ENCODE assay signal across 10 mouse cellular contexts in the genomic region with DNA sequence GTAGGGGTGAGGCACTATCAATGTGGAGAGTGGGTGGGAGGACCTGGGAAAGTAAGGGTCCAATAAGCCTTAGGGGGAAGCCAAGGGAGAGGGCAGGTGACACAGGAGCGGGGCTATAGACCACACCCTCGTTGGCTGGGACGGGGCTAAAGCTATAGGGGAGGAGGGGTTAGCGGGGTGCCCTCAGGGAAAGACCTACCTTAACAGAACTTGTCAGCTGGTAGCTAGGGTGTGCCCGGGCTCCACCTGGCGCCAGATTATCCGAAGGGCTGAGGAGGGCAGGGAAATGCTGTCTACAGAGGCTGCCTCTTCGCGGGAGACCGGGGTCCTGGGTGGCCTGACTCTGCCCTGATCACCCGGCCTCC. TPM values are rescaled to one million over a fixed set of nuclear protein-coding genes. Genes with fewer than 3 reads are reported as not detected.
A peak's percentile ranks its signal among the peaks of the same experiment; 100 is the strongest.
DNase-seq lines count a peak whose midpoint lies in the region; ATAC-seq and TF ChIP-seq lines count a peak whose summit lies in the region.
"Had no signal": no experiment of that assay in that cellular context is flagged by ENCODE, and none has a peak within 500 bp of the region (broad histone marks: within the 10 kb centered on the region; RNA-seq: fewer than 3 reads in every experiment).

No protein-coding gene starts in this region.

- peaks cover 11% of the 10 kb centered on the region for H3K4me1 ChIP-seq in lung, postnatal 0 days (ENCODE audit: insufficient read depth, low read depth, low read length)
- H3K4me1 ChIP-seq in limb, embryonic 12.5 days (replicated peaks) = peaks cover 46% of the 10 kb centered on the region
- peaks cover 19% of the 10 kb centered on the region for H3K4me1 ChIP-seq in stomach, postnatal 0 days (replicated peaks; ENCODE audit: control insufficient read depth, insufficient read depth)

- TF ChIP-seq EP300 in lung, postnatal 0 days (IDR thresholded peaks at IDR 0.05) = no peak
- no peak for TF ChIP-seq EP300 in stomach, postnatal 0 days (optimal IDR thresholded peaks at IDR 0.05)

- peak; percentile 91 for DNase-seq in heart, adult 11 months
- no peak for DNase-seq in heart, postnatal 10 days
- DNase-seq in lung, postnatal 0 days (ENCODE audit: low spot score) = no peak
- DNase-seq in lung, postnatal 36 days = no peak
- peak; percentile 73 for DNase-seq in stomach, postnatal 0 days (ENCODE audit: low spot score)
- no peak for DNase-seq in gastrocnemius, postnatal 4 days (ENCODE audit: low spot score in 2 of 2)
- no peak for DNase-seq in yolk sac, embryonic 10.5 days (ENCODE audit: low spot score)
- DNase-seq: cerebellum, adult 11-12 months; lung, postnatal 4 days had no signal

- no peak overlapping the region for H3K4me3 ChIP-seq in lung, postnatal 0 days (ENCODE audit: low read depth, low read length)
- peak overlapping the region; percentile 51 for H3K4me3 ChIP-seq in limb, embryonic 12.5 days (replicated peaks)
- H3K4me3 ChIP-seq in stomach, postnatal 0 days (ENCODE audit: low read depth, low read length) = peak overlapping the region; percentile 40

- WGBS in lung, postnatal 0 days = 22% methylated on average over 9 of the region's 11 CpGs
- 5% methylated on average over 11 of the region's 11 CpGs for WGBS in limb, embryonic 12.5 days
- 19% methylated on average over 11 of the region's 11 CpGs for WGBS in stomach, postnatal 0 days

- H3K9ac ChIP-seq in lung, postnatal 0 days (replicated peaks; ENCODE audit: low read depth) = no peak overlapping the region
- H3K9ac ChIP-seq in limb, embryonic 12.5 days (replicated peaks) = no peak overlapping the region
- no peak overlapping the region for H3K9ac ChIP-seq in stomach, postnatal 0 days (ENCODE audit: low read length)

- H3K36me3 ChIP-seq in lung, postnatal 0 days (ENCODE audit: insufficient read depth, low read length) = no peaks in the 10 kb centered on the region
- H3K36me3 ChIP-seq in limb, embryonic 12.5 days = 0 out of 2 replicates have a peak, but pooled peaks cover 3% of the 10 kb centered on the region
- H3K36me3 ChIP-seq in stomach, postnatal 0 days (ENCODE audit: control insufficient read depth, insufficient read depth, low read length) = no peaks in the 10 kb centered on the region

- intact Hi-C loops in heart, postnatal 10 days (cut with DNase I) = no loop called here

- TF ChIP-seq CTCF in lung, postnatal 0 days (IDR thresholded peaks at IDR 0.05) = no peak
- TF ChIP-seq CTCF in stomach, postnatal 0 days (IDR thresholded peaks at IDR 0.05; ENCODE audit: low read depth) = peak; percentile 52

- H3K4me2 ChIP-seq in lung, postnatal 0 days (replicated peaks; ENCODE audit: low read depth, low read length) = peak overlapping the region; percentile 64
- H3K4me2 ChIP-seq in limb, embryonic 12.5 days = peak overlapping the region; percentile 70
- peak overlapping the region; percentile 65; the same call in 1 of the 2 replicates for H3K4me2 ChIP-seq in stomach, postnatal 0 days (replicated peaks; ENCODE audit: low read depth)

- peak; percentile 10 for ATAC-seq in lung, postnatal 0 days
- ATAC-seq in limb, embryonic 12.5 days (ENCODE audit: insufficient number of reproducible peaks, insufficient read depth, low FRiP score, low TSS enrichment, low read depth) = no peak
- ATAC-seq in stomach, postnatal 0 days (ENCODE audit: low FRiP score, low TSS enrichment) = peak; percentile 51

- H3K27me3 ChIP-seq in lung, postnatal 0 days (replicated peaks; ENCODE audit: insufficient read depth, low read length) = no peaks in the 10 kb centered on the region
- H3K27me3 ChIP-seq in limb, embryonic 12.5 days = peaks cover 85% of the 10 kb centered on the region
- H3K27me3 ChIP-seq in stomach, postnatal 0 days (ENCODE audit: control insufficient read depth, insufficient read depth, low read length) = no peaks in the 10 kb centered on the region

- H3K27ac ChIP-seq in lung, postnatal 0 days (ENCODE audit: low read length) = no peak overlapping the region
- H3K27ac ChIP-seq in limb, embryonic 12.5 days = no peak overlapping the region
- H3K27ac ChIP-seq in stomach, postnatal 0 days (replicated peaks) = 0 out of 2 replicates have a peak overlapping the region, but pooled peaks have one; percentile 24

- H3K9me3 ChIP-seq in lung, postnatal 0 days (ENCODE audit: low read length) = no peaks in the 10 kb centered on the region
- H3K9me3 ChIP-seq in limb, embryonic 12.5 days = no peaks in the 10 kb centered on the region
- no peaks in the 10 kb centered on the region for H3K9me3 ChIP-seq in stomach, postnatal 0 days (ENCODE audit: control insufficient read depth, low read length)

RNA-seq across cellular contexts. Expression of a gene that starts 9.3 kb away (rescaled TPM):
- total RNA-seq in heart, postnatal 10 days (2021) = 10 to 100 TPM; 11.6 to 14.7 TPM
- 2.9 and 3.8 TPM in 2 replicates for polyA plus RNA-seq in lung, postnatal 0 days (2015; fragmentation: Nextera tagmentation; extraction: Ambion mirVana)
- polyA plus RNA-seq in limb, embryonic 12.5 days (2016; fragmentation: Nextera tagmentation; extraction: Ambion mirVana) = 9.1 and 10.8 TPM in 2 replicates
- polyA plus RNA-seq in stomach, postnatal 0 days (2015; fragmentation: Nextera tagmentation; extraction: Ambion mirVana) = 6.6 and 9.2 TPM in 2 replicates
- total RNA-seq in gastrocnemius, postnatal 4 days (2021) = 1 to 10 TPM; 3.0 to 4.7 TPM

RNA-seq across cellular contexts. Expression of a gene that starts 34.8 kb away (rescaled TPM):
- total RNA-seq in heart, postnatal 10 days (2021) = 1 to 10 TPM; 1.0 to 1.2 TPM
- polyA plus RNA-seq in lung, postnatal 0 days (2015; fragmentation: Nextera tagmentation; extraction: Ambion mirVana) = 2.0 and 2.4 TPM in 2 replicates
- 6.7 and 7.1 TPM in 2 replicates for polyA plus RNA-seq in limb, embryonic 12.5 days (2016; fragmentation: Nextera tagmentation; extraction: Ambion mirVana)
- polyA plus RNA-seq in stomach, postnatal 0 days (2015; fragmentation: Nextera tagmentation; extraction: Ambion mirVana) = 1.8 and 2.3 TPM in 2 replicates
- total RNA-seq in gastrocnemius, postnatal 4 days (2021) = 1 to 10 TPM; 1.1 to 1.3 TPM

RNA-seq across cellular contexts. Expression of a gene that starts 52.4 kb away (rescaled TPM):
- total RNA-seq in heart, postnatal 10 days (2021) = 1 to 10 TPM; 8.1 TPM
- polyA plus RNA-seq in lung, postnatal 0 days (2015; fragmentation: Nextera tagmentation; extraction: Ambion mirVana) = 9.7 and 10.3 TPM in 2 replicates
- polyA plus RNA-seq in limb, embryonic 12.5 days (2016; fragmentation: Nextera tagmentation; extraction: Ambion mirVana) = 3.1 and 3.9 TPM in 2 replicates
- polyA plus RNA-seq in stomach, postnatal 0 days (2015; fragmentation: Nextera tagmentation; extraction: Ambion mirVana) = 3.9 and 4.9 TPM in 2 replicates
- 1 to 10 TPM; 3.7 to 4.7 TPM for total RNA-seq in gastrocnemius, postnatal 4 days (2021)

Comparison
In these comparisons a context has a peak if more than half of its experiments do, and no peak if none do; other contexts are left out.
1. DNase-seq: peak in heart, adult 11 months (single experiment) and stomach, postnatal 0 days (single experiment); none in heart, postnatal 10 days (0 of 2), lung, postnatal 0 days (single experiment), lung, postnatal 36 days (single experiment), gastrocnemius, postnatal 4 days (0 of 2) and yolk sac, embryonic 10.5 days (single experiment).
2. Peak in every context shown above with its lines, with median percentiles within 50 percentile points of each other: H3K4me2 ChIP-seq.